Mouse (Mus musculus) ovary, postnatal 36 days (tissue): ENCODE measurements around the gene Olfr2.
"Not testable (repeated sequence)": the region's sequence is repeated elsewhere in the genome, so short reads cannot be mapped to it uniquely, and the experiment has no call there.

ENCODE experiments used
- DNase-seq: peaks from one replicate; pipeline ENCODE4 v3.0.0; 2022; ENCODE audit warnings: low spot score, mixed read lengths

The Olfr2 gene

DNA sequence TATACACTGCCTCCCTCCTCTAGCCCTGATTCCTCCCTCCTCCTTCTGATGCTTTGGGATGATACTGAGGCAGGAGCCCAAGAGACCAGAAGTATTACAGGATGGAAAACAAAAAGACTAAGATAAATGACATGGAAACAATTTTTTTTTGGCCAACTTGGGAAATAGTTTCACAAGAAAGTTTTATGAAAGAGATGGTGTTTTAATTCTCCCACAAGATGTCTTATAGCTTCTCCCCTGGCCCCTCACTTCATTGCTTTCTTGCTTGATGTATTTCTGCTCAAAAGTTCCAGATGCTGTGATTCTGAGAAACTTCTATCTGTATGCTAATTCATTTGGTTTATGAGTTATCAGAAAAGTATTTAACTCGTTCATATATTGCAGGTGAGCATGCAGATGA lies at the start of gene Olfr2:
Gene Olfr2, minus strand, starts transcription at position 101 of the 400 bp plus-strand sequence.
- DNase-seq: no peak

DNA sequence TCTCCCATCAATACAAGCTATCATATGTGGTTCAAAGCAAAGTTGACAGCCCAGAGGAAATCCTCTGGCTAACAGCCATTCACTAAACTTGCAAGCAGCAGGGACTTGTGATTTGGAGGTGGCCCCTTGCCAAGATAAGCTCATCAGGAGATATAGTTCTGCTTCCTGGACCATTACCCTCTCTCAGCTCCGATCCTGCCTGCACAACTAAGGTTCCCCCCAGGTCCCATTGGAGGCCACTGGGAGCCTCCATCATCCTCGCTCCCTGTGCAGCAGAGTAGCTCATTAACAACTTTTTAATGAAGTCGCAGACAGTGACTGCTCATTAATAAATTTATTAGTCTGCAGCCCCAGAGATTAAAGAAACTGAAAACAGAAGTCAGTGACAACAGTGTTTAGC lies 41.7 kb upstream of the Olfr2 start:
- DNase-seq: no peak

DNA sequence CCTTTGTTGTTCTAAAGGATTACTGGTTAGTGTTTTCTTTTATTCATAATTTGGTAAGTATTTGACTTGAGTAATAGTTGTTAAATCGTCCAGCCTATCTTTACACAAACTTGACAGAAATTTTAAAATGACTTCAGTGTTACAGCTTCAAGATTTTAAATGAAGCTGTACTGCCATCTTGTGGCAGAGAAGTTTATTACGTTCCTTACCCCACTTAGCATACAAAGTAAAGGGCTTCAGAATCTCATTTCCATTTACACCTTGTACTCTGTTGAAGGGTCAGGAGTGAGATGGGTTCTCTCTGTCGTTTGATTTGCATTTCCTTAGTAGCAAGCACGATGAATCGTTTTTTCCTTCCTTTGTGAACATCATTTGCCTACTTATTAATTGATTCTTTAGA lies 40.0 kb upstream of the Olfr2 start:
- DNase-seq: no peak

DNA sequence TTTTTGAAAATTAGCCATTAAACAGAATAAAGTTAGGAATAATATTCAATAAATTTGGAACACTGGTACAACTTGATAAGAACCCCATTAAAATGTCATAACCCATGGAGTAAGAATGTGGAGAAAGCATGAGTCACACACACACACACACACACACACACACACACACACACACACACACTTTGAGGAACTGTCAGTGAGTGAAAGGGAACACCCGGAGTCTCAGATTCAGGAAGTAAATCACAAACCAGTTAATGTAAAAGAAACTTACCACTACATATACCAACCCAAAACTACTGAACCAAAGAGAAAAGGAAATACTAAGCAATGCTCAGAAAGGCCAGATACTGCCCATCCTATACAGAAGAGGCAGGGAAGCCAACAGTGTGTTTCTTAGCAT lies 38.5 kb upstream of the Olfr2 start:
- no peak for DNase-seq

DNA sequence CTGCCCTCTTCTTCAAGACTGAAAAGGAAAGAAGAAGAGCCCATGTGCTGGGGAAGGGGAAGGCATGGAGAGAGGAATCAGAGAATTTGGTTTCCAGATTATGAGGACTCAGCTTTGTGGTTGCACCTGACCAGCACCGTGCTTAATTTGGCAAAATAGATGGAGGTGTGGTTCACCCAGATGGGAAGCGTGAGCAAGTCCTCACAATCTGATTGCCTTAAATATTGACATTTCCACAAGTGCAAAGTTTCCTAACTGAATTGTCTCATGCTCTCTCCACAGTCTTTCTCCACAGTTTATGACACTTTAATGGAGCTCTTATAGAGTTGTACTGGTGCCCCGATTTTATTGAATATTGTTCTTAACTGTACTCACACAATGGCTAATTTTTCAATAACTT lies 37.3 kb upstream of the Olfr2 start:
- no peak for DNase-seq

DNA sequence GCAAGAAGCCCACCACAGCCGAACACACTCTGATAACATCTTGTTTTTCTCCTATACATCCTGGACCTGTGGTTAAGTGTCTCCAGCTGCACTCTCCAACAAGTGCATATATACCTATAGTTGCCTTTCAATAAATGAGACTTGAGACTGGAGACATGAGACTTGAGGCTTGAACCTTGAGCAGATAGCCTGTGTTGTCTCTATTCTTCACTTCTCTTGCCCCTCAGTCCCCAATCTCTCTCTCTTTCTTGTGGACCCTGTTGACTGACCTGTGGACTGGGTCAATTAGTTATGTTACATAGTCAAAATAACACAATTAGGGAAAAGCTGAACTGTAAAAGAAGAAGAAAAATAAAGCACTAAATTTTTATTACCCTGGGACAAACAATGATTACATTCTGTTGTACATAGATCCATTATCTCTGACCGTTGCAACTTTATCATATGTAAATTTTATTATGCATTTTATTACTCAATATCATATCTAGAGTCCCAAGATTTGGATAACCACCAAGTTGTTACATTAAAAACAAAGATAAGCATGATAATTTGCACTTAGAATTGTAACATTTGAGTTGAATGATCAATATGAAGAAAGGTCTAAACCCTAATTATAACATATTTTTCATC lies 34.2 kb upstream of the Olfr2 start:
- no peak for DNase-seq

DNA sequence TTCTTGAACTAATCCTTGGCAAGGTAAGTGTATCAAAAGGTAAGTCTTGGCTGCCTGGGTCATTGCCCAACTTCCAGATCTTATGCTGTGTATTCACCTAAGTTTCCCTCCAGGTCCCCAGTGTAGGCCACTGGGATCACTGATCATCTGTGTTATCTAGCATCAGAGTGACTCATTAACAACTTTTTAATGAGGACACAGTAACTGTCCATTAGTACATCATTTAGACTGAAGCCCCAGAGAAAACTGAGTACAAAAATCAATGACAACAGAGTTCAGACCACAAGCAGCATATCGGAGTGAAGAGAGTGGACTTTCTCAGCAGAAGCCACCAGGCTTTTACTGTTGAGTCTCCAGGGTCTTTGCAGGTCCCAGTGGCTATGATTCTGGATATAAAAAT lies 25.0 kb upstream of the Olfr2 start, which contains the start of gene Olfr713:
Gene Olfr713, plus strand, starts transcription at position 301 of the 400 bp plus-strand sequence.
- no peak for DNase-seq

DNA sequence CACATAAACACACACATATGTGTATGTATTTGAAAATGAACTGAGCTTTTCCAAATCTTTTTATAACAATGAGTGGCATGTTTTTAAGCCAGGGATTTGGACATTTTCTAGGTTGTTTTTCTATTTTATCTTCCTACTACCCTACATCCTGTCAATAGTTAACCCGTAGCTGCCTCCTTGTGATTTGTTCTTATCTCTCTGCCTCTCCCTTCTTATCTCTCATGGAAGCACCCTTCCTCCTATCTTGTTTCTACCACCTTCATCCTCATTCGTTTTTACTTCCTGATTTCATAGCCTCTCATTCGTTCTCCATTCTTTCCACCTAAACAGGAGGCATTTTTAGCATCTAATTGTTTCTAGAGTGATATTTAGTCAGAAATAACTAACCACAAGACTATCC lies 1.7 kb downstream of the Olfr2 start:
- no peak for DNase-seq

DNA sequence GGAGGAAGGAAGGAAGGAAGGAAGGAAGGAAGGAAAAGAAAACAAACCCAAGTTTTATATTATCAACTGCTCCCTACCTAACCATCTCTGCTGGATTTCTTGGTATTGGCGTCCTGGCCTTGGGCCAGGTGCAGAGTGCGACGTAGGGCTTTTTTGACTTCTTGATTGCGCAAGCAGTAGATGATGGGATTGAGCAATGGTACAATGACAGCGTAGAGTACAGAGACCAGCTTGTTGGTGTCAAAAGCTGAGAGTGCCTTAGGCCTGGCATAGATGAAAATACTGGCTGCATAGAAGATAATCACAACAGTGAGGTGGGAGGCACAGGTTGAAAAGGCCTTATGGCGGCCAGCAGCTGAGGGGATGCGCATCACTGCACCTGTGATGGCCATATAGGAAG lies 5.1 kb downstream of the Olfr2 start:
- DNase-seq: no peak

DNA sequence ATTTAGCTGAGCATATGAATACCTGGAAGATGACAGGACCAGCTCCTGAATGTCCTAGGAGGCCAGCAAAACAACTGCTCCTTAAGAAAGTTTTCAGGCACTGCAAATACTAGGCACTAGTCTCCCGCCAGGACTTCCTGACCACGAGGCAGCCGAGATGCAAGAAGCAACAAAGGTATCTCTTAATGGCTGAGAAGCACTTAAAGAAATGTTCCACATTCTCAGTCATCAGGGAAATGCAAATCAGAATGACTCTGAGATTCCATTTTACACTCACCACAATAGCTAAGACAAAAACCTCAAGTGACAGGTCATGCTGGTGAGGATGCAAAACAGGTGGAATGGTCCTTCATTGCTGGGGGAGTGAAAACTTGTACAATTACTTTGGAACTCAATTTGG lies 20.6 kb downstream of the Olfr2 start:
- DNase-seq: no peak

DNA sequence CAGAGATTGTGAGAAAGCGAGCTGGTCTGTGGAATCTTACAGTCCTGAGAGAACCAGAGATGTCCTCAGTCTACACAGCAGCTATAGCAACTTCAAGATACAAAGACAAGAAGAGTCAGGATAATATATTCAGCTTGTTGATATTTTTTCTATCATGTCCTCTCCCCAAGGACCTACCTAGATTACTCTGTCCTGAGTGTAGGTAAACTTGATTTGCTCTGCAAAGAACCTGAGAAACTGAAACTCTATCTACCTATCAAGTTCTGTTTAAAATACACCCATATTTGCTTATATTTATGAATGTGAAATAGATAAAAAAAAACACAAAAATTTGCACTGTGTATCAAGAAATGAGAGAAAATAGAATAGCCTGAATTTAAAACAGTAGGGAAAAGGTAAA lies 30.5 kb downstream of the Olfr2 start, which contains the start of gene Olfr711:
Gene Olfr711, minus strand, starts transcription at position 101 of the 400 bp plus-strand sequence.
- no peak for DNase-seq

DNA sequence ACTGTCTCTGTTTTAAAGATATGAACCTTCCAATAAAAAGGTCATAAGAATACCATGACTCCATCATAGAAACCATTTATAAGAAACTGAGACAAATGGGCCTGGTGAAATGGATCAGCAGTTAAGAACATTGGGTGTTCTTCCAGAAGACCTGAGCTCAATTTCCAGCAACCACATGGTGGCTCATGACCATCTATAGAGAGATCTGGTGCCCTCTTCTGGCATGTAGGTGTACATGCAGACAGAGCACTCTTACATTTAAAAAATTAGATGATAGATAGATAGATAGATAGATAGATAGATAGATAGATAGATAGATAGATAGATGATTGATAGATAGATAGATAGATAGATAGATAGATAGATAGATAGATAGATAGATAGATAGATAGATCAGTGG lies 38.4 kb downstream of the Olfr2 start:
- DNase-seq: not testable (repeated sequence)

DNA sequence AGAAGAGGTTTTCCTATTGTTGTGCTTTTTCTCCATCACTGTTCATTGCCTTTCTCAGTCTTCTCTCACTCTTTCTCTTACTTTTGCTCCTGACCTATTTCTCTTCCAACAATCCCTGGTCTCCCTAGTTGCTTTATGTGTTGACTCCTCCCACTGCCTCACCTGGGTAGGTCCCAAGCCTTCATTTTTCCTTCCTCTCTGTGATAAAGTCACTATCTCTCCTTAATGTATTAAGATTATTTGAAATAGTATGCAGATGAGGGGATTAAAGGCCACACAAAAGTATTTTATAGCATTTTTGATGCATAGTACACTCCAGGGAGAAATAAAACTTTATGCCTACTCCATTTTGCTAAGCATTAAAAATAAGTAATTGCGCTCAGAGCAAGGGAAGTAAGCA lies 42.0 kb downstream of the Olfr2 start, which contains the start of gene Olfr6:
Gene Olfr6, minus strand, starts transcription at position 101 of the 400 bp plus-strand sequence.
- DNase-seq: no peak

DNA sequence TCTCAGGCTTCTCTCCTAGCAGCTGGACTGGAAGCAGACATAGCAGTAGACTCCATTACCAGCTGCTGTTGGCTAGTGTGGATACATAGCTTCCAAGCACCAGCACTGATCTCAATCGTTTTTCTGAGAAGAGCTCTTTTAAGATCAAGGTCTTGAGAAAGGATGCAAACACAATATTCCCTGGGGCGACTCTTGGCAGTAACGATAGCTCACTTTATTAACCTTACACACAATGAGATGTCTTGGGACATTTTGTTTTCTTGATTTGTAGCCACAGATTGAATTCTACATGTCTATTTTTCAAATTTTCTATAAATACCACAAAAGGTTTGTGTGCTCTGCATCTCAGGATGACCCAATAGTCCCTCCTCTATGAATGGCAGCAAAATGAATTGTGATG lies 57.7 kb downstream of the Olfr2 start, which contains the start of gene Olfr710:
Gene Olfr710, minus strand, starts transcription at position 101 of the 400 bp plus-strand sequence.
- DNase-seq: no peak
